Mouse (Mus musculus) liver, embryonic 14.5 days (tissue): ENCODE results near the gene Sgms1. TPM values are rescaled to one million over a fixed set of nuclear protein-coding genes. Genes with fewer than 3 reads are reported as not detected.

Source experiments
- ATAC-seq: fragments of 200-750 bp; cut with Nextera tagmentation; 2 replicates; pipeline ENCODE4 v1.8.0; 2017; ENCODE audit warnings: moderate number of reproducible peaks, mild to moderate bottlenecking, moderate library complexity; ENCODE audit not compliant: insufficient read depth
- DNase-seq, 3 experiments: peaks; one replicate each; pipeline ENCODE4 v3.0.0-alpha.2; 2012 to 2013; ENCODE audit warnings: low read depth in 3 of 3, low spot score in 3 of 3
- H3K27ac ChIP-seq: fragments of 300-500 bp; sonication (generic); 2 replicates; pipeline ENCODE4 v1.5.1; 2014; ENCODE audit warnings: moderate library complexity, mild to moderate bottlenecking, control low read depth, inconsistent platforms
- H3K27me3 ChIP-seq: fragments of 300-500 bp; sonication (generic); 2 replicates; pipeline ENCODE4 v1.6.1; 2014; ENCODE audit warnings: mild to moderate bottlenecking, low read length, moderate library complexity; ENCODE audit not compliant: control insufficient read depth, insufficient read depth
- H3K36me3 ChIP-seq: fragments of 300-500 bp; sonication (generic); replicated peaks from 2 replicates; pipeline ENCODE4 v1.6.1; 2014; ENCODE audit warnings: low read depth; ENCODE audit not compliant: control insufficient read depth, insufficient read depth
- H3K4me1 ChIP-seq, 2 experiments: fragments of 200-500 bp in 1 of 2; fragments of 300-500 bp in 1 of 2; sonication (generic) in 1 of 2; replicated peaks; 2 replicates each; pipeline ENCODE4 v1.6.1; 2012 to 2014; ENCODE audit warnings: antibody characterized with exemption in 1 of 2, inconsistent platforms in 1 of 2, low read length in 1 of 2; ENCODE audit not compliant: control insufficient read depth in 2 of 2, insufficient read depth in 2 of 2
- H3K4me2 ChIP-seq: fragments of 300-500 bp; sonication (generic); 2 replicates; pipeline ENCODE4 v1.6.1; 2014; ENCODE audit warnings: low read depth, mild to moderate bottlenecking, control low read depth, moderate library complexity
- H3K4me3 ChIP-seq, 2 experiments: fragments of 200-500 bp in 1 of 2; fragments of 300-500 bp in 1 of 2; sonication (generic) in 1 of 2; 2 replicates each; pipeline ENCODE4 v1.5.1; 2012 to 2014; ENCODE audit warnings: low read depth in 2 of 2, low read length in 2 of 2, mild to moderate bottlenecking in 2 of 2, control low read depth in 1 of 2, inconsistent platforms in 1 of 2, moderate library complexity in 1 of 2; ENCODE audit not compliant: insufficient read depth in 1 of 2
- H3K9ac ChIP-seq: fragments of 300-500 bp; sonication (generic); replicated peaks from 2 replicates; pipeline ENCODE4 v1.6.1; 2014; ENCODE audit warnings: mild to moderate bottlenecking, control low read depth, moderate library complexity
- H3K9me3 ChIP-seq: fragments of 300-500 bp; sonication (generic); 2 replicates; pipeline ENCODE4 v1.6.1; 2016; ENCODE audit warnings: low read length, mixed read lengths; ENCODE audit not compliant: control insufficient read depth
- CTCF ChIP-seq: IDR thresholded peaks from 2 replicates; pipeline ENCODE4 v1.5.1; 2016; ENCODE audit warnings: antibody characterized with exemption, low read depth, control low read depth
- EP300 ChIP-seq: IDR thresholded peaks from 2 replicates; pipeline ENCODE4 v1.6.1; 2016; ENCODE audit warnings: antibody characterized with exemption, low read depth
- WGBS: fragments of 180-500 bp; shearing (Covaris S2); extraction: QIAGEN DNeasy Blood & Tissue Kit; methylation state at CpG from one replicate; pipeline ENCODE4 v1.1.7; 2014; ENCODE audit not compliant: insufficient replicate concordance; 5-methylcytosine and 5-hydroxymethylcytosine counted together
- polyA plus RNA-seq, 2 experiments: library from polyadenylated mRNA; depleted of rRNA in 1 of 2; stranded (reverse) in 1 of 2; unstranded in 1 of 2; fragments of >200 nt; fragmentation: Nextera tagmentation in 1 of 2; extraction: Ambion mirVana in 1 of 2; gene quantifications; 2 replicates each; pipeline versions ENCODE4 v1.2.1 to v1.2.3; 2012 to 2014

The Sgms1 gene
- polyA plus RNA-seq, 2 experiments, result 17.3 to 19.2 TPM

GRCm38 (mm10) chr19:32266385-32267252, 122.9 kb downstream of the Sgms1 start:
- Histone ChIP-seq H3K4me3 (no peak overlapping the region), H3K36me3 (no peaks in the 10 kb centered on the region), H3K4me2 (no peak overlapping the region), H3K9me3 (no peaks in the 10 kb centered on the region), H3K9ac (no peak overlapping the region), H3K4me1 (peaks cover 21 to 45% of the 10 kb centered on the region in 2 experiments), H3K27me3 (no peaks in the 10 kb centered on the region), H3K27ac (no peak overlapping the region)
- TF ChIP-seq CTCF, result no peak
- no peak for TF ChIP-seq EP300
- DNase-seq (no peak), ATAC-seq (no peak)
- WGBS, result 39% methylated on average over 9 of the region's 9 CpGs

GRCm38 (mm10) chr19:32263753-32264152, 125.8 kb downstream of the Sgms1 start:
- peak overlapping the region; percentile 13; the same call in 1 of the 2 replicates for H3K4me2 ChIP-seq

GRCm38 (mm10) chr19:32262805-32263572, 126.5 kb downstream of the Sgms1 start:
- H3K4me3 ChIP-seq, result no peak overlapping the region
- TF ChIP-seq CTCF, result no peak
- TF ChIP-seq EP300, result no peak
- H3K4me1 ChIP-seq, result peaks cover 22 to 48% of the 10 kb centered on the region in 2 experiments
- H3K4me2 ChIP-seq, result no peak overlapping the region
- H3K27ac ChIP-seq, result no peak overlapping the region
- no peak for ATAC-seq
- H3K27me3 ChIP-seq, result no peaks in the 10 kb centered on the region
- H3K9me3 ChIP-seq, result no peaks in the 10 kb centered on the region
- DNase-seq, result no peak
- WGBS, result 81% methylated on average over 10 of the region's 10 CpGs
- H3K9ac ChIP-seq, result no peak overlapping the region
- H3K36me3 ChIP-seq, result no peaks in the 10 kb centered on the region

More at GRCm38 (mm10) chr19:32263753-32264152, 125.8 kb downstream of the Sgms1 start:
- Histone ChIP-seq H3K27ac (peak overlapping the region; percentile 1; the same call in 1 of the 2 replicates), H3K4me3 (no peak overlapping the region), H3K27me3 (no peaks in the 10 kb centered on the region), H3K4me1 (peaks cover 17 to 42% of the 10 kb centered on the region in 2 experiments), H3K36me3 (no peaks in the 10 kb centered on the region), H3K9me3 (no peaks in the 10 kb centered on the region), H3K9ac (peak overlapping the region; percentile 1; the same call in 1 of the 2 replicates)
- 17% methylated on average over 1 of the region's 1 CpGs for WGBS
- TF ChIP-seq CTCF, result 0 out of 2 replicates have a peak, but pooled peaks have one; percentile 5
- TF ChIP-seq EP300, result peak; percentile 75
- DNase-seq (peak in 1 of 3 experiments; percentile 78), ATAC-seq (peak; percentile 80)

GRCm38 (mm10) chr19:32260869-32261688, 128.4 kb downstream of the Sgms1 start:
- H3K4me2 ChIP-seq, result no peak overlapping the region; the same call in 1 of the 2 replicates
- no peak for ATAC-seq
- no peaks in the 10 kb centered on the region for H3K36me3 ChIP-seq
- no peak overlapping the region for H3K9ac ChIP-seq
- no peak overlapping the region for H3K4me3 ChIP-seq
- H3K27ac ChIP-seq, result no peak overlapping the region
- no peak for DNase-seq
- no peak for TF ChIP-seq CTCF
- WGBS, result 57% methylated on average over 8 of the region's 8 CpGs
- no peaks in the 10 kb centered on the region for H3K9me3 ChIP-seq
- H3K4me1 ChIP-seq, result peaks cover 33 to 58% of the 10 kb centered on the region in 2 experiments
- H3K27me3 ChIP-seq, result no peaks in the 10 kb centered on the region
